Mouse (Mus musculus) midbrain, embryonic 12.5 days (tissue): ENCODE results near the gene Aknad1. TPM values are rescaled to one million over a fixed set of nuclear protein-coding genes. Genes with fewer than 3 reads are reported as not detected.

ENCODE experiments used
- ATAC-seq: fragments of 200-750 bp; cut with Nextera tagmentation; 2 replicates; pipeline ENCODE4 v1.8.0; 2017; ENCODE audit warnings: low read depth, moderate TSS enrichment, moderate library complexity; ENCODE audit not compliant: low FRiP score
- H3K27ac ChIP-seq: fragments of 300-500 bp; sonication (generic); replicated peaks from 2 replicates; pipeline ENCODE4 v1.5.1; 2016; ENCODE audit warnings: mild to moderate bottlenecking
- H3K27me3 ChIP-seq: fragments of 300-500 bp; sonication (generic); 2 replicates; pipeline ENCODE4 v1.6.1; 2016; ENCODE audit warnings: mild to moderate bottlenecking
- H3K36me3 ChIP-seq: fragments of 300-500 bp; sonication (generic); 2 replicates; pipeline ENCODE4 v1.6.1; 2016
- H3K4me1 ChIP-seq: fragments of 300-500 bp; sonication (generic); 2 replicates; pipeline ENCODE4 v1.6.1; 2016
- H3K4me2 ChIP-seq: fragments of 300-500 bp; sonication (generic); replicated peaks from 2 replicates; pipeline ENCODE4 v1.6.1; 2016; ENCODE audit warnings: mild to moderate bottlenecking, moderate library complexity
- H3K4me3 ChIP-seq: fragments of 300-500 bp; sonication (generic); 2 replicates; pipeline ENCODE4 v1.5.1; 2016; ENCODE audit warnings: mild to moderate bottlenecking
- H3K9ac ChIP-seq: fragments of 300-500 bp; sonication (generic); replicated peaks from 2 replicates; pipeline ENCODE4 v1.6.1; 2016; ENCODE audit warnings: mild to moderate bottlenecking, moderate library complexity
- H3K9me3 ChIP-seq: fragments of 300-500 bp; sonication (generic); 2 replicates; pipeline ENCODE4 v1.6.1; 2016; ENCODE audit warnings: mild to moderate bottlenecking
- WGBS: fragments of 180-500 bp; shearing (Covaris S2); methylation state at CpG from one replicate; pipeline ENCODE4 v1.1.7; 2016; 5-methylcytosine and 5-hydroxymethylcytosine counted together
- polyA plus RNA-seq: library from polyadenylated mRNA; unstranded; fragments of >200 nt; fragmentation: Nextera tagmentation; extraction: Ambion mirVana; gene quantifications from 2 replicates; pipeline ENCODE4 v1.2.1, GENCODE M21; 2016

Aknad1 gene
- polyA plus RNA-seq, 1 experiment from 2014 or later: 0.13 TPM

DNA sequence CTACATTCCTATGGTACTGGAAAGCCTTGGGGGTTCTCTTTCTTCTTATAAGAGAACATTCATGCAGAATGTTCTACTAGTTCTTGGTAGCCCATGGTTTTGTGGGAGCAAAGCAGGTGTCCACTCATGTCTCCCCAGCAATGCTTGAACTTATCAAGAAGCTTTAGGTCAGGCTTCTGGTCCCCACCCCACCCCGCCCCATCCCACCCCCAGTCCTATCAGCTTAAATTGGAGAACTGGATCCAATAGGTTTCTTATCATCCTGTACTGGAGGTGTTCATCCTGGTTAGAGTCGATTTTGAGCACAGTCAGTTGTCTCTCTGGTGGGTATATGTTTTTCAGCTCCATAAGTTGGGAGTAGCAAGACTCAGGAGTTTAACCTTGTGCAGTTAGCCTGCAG lies 16.1 kb downstream of the Aknad1 start:
- Histone ChIP-seq H3K9ac (no peak overlapping the region), H3K9me3 (no peaks in the 10 kb centered on the region), H3K36me3 (no peaks in the 10 kb centered on the region), H3K4me1 (no peaks in the 10 kb centered on the region), H3K4me2 (no peak overlapping the region), H3K4me3 (no peak overlapping the region), H3K27ac (no peak overlapping the region), H3K27me3 (no peaks in the 10 kb centered on the region)
- whole genome bisulfite sequencing: 80% methylated on average over 2 of the region's 2 CpGs
- ATAC-seq: no peak

DNA sequence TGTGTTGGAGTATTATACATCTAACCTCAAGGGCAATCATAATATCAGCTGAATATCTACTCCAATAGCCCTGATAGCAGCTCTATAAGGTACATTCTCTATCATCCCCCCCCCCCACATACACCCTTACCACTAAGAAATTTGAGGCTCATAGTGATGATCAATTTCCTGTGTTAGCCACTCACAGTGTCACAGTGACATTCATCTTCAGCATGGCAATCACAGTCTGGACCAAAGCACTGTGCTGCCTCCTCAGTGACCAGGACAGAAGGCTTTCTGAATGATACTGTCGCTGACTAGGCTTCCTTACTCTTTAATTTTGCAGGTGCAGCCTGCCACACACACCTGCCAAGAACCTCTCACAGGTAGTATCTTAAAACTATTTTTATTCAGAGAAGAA lies 16.7 kb downstream of the Aknad1 start:
- whole genome bisulfite sequencing: 86% methylated on average over 1 of the region's 1 CpGs
- H3K27me3 ChIP-seq: no peaks in the 10 kb centered on the region
- H3K9ac ChIP-seq: no peak overlapping the region
- H3K36me3 ChIP-seq: no peaks in the 10 kb centered on the region
- ATAC-seq: no peak
- no peak overlapping the region for H3K27ac ChIP-seq
- no peaks in the 10 kb centered on the region for H3K4me1 ChIP-seq
- H3K4me3 ChIP-seq: no peak overlapping the region
- no peak overlapping the region for H3K4me2 ChIP-seq
- no peaks in the 10 kb centered on the region for H3K9me3 ChIP-seq

DNA sequence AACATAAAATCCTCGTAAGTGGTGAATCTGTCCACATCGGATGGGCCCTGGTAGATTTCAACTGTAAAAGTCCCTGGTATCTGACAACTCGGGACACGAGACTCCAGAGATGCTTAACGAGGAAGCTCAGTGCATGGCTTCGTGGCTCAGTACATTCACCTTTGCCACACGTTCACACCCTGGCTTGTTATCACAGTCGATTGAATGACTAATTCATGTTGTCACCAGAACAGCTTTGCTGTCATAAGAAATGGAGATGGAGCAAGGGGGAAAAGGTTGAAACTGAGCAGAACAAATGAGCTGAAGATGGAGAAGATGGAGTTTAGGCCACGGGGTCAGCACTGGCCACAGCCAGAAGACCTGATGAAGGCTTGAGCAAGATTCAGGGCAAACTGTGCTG lies 18.1 kb downstream of the Aknad1 start:
- no peaks in the 10 kb centered on the region for H3K27me3 ChIP-seq
- WGBS: 80% methylated on average over 9 of the region's 9 CpGs
- no peaks in the 10 kb centered on the region for H3K4me1 ChIP-seq
- H3K4me2 ChIP-seq: no peak overlapping the region
- H3K4me3 ChIP-seq: no peak overlapping the region
- H3K9ac ChIP-seq: no peak overlapping the region
- no peak overlapping the region for H3K27ac ChIP-seq
- H3K36me3 ChIP-seq: no peaks in the 10 kb centered on the region
- H3K9me3 ChIP-seq: no peaks in the 10 kb centered on the region
- no peak for ATAC-seq

DNA sequence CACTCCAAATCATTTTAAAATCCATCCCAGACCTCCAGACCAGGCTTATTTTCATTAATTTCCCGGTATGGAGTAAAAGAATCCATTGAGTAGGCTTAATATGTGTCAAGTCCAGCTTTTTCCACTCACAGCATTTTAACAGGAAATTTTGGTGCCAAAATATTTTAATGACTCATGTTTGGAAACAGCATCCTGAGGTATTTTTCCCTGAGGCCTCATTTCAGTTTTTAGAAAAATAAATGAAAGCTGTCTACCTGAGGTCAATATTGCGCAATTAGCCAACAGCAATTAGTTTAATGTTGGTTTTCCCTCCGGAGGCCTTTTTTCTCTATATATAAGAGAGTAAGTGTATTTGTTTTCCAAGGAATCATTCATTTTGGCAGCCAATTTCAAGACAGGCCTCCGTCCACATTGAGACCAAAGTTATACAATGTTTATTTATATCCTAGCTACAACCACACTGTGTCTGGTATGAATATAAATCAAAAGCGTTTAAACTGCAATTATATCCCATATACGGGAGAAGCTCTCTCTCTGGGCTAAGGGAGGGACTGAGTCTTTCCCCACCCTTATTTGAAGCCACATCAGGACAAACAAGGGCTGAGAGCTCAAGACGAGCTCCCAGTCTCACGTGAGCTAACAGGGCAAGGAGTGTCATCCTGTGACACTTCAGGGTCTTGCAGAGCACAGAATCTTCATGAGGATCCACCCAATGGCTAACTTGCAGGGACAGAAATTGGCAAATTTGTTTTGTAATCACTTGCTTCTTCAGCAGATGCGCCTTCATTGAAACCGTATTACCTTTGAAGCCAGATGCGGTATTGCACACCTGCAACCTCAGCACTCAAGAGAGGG lies 20.3 kb downstream of the Aknad1 start:
- 88% methylated on average over 11 of the region's 11 CpGs for WGBS
- Histone ChIP-seq H3K4me2 (no peak overlapping the region), H3K4me1 (no peaks in the 10 kb centered on the region)

DNA sequence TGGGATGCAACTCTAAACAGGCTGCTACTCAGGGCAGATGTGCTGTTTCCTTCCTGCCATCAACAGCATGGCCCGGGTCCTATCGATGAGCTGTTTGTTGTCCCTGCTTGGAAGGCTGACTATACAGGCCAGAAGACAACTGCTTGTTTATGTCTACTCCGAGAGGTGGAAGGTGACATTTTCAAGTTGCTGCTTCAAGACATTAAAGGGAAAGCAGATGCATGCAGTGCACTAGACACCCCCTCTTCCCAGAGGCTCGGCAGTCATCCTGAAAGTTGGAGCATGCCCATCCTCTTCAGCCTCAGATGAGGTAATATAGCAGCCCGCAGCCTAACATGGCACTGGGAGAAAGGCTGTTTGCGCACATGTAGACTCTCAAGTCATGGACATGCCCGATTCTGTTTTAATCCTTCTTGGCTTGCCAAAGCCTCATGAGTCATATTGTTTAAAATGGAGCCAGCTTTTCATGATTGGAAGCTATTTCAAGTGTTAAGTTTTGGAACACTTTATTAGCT lies 23.2 kb downstream of the Aknad1 start:
- Histone ChIP-seq H3K36me3 (no peaks in the 10 kb centered on the region), H3K9ac (no peak overlapping the region), H3K27ac (no peak overlapping the region), H3K4me3 (no peak overlapping the region), H3K4me1 (no peaks in the 10 kb centered on the region), H3K4me2 (no peak overlapping the region), H3K9me3 (no peaks in the 10 kb centered on the region), H3K27me3 (no peaks in the 10 kb centered on the region)
- no peak for ATAC-seq
- 93% methylated on average over 7 of the region's 7 CpGs for WGBS

More for the DNA sequence above, 20.3 kb downstream of the Aknad1 start:
- Histone ChIP-seq H3K4me3 (no peak overlapping the region), H3K36me3 (no peaks in the 10 kb centered on the region), H3K9me3 (no peaks in the 10 kb centered on the region), H3K27me3 (no peaks in the 10 kb centered on the region), H3K9ac (no peak overlapping the region), H3K27ac (no peak overlapping the region)
- no peak for ATAC-seq

DNA sequence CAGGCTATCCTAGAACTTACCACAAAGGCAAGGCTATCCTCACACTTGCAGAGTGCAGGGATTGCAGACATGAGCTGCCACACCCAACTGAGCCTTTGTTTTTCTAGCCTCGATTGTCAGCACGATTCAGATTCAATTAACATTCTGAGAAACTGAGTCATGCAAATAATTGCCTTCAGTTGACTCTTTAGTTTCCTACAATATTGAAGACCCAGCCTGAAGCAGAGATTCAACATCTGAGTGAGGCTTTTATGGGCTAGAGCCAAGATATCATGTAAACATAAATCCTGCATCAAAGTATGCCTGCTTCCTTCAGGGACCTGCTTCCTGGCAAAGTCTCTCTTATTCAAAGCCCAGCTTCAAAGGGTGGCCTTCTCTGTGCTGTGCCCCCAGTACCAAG lies 24.2 kb downstream of the Aknad1 start:
- 74% methylated on average over 2 of the region's 2 CpGs for WGBS
- ATAC-seq: no peak
- H3K36me3 ChIP-seq: no peaks in the 10 kb centered on the region
- H3K4me3 ChIP-seq: no peak overlapping the region
- no peak overlapping the region for H3K27ac ChIP-seq
- no peaks in the 10 kb centered on the region for H3K4me1 ChIP-seq
- H3K4me2 ChIP-seq: no peak overlapping the region
- H3K27me3 ChIP-seq: no peaks in the 10 kb centered on the region
- no peak overlapping the region for H3K9ac ChIP-seq
- no peaks in the 10 kb centered on the region for H3K9me3 ChIP-seq

DNA sequence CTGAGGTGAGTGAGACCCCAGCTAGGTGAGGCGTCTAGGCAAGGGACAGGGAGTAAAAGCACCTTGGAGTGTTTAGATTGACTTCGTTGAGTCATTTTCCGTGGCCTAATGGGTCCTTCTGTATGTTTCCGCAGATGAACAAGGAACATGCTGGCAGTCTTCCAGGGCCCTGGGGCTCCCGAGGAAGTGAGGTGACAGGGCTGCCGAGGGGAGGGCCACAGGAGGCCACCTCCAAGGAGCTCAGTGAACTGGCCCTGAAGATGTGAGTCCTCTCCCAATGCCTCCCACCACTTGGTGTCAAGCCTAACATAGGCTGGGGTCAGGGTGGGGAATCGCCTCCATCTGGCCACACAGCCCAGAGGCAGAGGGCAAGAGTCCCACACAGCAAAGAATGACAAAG lies 25.5 kb downstream of the Aknad1 start:
- H3K27me3 ChIP-seq: no peaks in the 10 kb centered on the region
- H3K9me3 ChIP-seq: no peaks in the 10 kb centered on the region
- ATAC-seq: no peak
- H3K4me1 ChIP-seq: no peaks in the 10 kb centered on the region
- H3K4me2 ChIP-seq: no peak overlapping the region
- H3K9ac ChIP-seq: no peak overlapping the region
- H3K4me3 ChIP-seq: no peak overlapping the region
- H3K27ac ChIP-seq: no peak overlapping the region
- no peaks in the 10 kb centered on the region for H3K36me3 ChIP-seq
- WGBS: 65% methylated on average over 7 of the region's 7 CpGs

DNA sequence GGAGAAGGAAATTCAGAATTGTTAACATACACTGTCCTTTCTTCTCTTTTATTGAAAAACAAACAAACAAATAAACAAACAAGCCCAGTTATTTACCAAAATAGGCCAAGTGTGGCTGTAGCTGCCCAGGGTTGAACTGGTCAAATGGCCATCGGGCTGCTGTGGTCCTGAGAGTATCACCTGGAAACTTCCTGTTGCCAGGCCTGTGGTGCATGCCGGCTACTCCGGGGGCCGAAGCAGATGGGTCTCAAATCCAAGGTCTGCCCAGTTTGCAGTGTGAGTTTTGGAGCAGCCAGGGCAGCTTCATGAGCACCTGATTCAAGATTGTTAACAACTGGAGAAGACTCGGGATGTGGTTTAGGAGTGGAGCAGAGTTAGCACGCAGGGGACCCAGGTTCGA lies 26.0 kb downstream of the Aknad1 start:
- no peak for ATAC-seq
- H3K9me3 ChIP-seq: no peaks in the 10 kb centered on the region
- no peak overlapping the region for H3K4me2 ChIP-seq
- H3K4me1 ChIP-seq: no peaks in the 10 kb centered on the region
- no peak overlapping the region for H3K9ac ChIP-seq
- no peak overlapping the region for H3K4me3 ChIP-seq
- WGBS: 86% methylated on average over 7 of the region's 7 CpGs
- H3K27me3 ChIP-seq: no peaks in the 10 kb centered on the region
- no peak overlapping the region for H3K27ac ChIP-seq
- H3K36me3 ChIP-seq: no peaks in the 10 kb centered on the region

DNA sequence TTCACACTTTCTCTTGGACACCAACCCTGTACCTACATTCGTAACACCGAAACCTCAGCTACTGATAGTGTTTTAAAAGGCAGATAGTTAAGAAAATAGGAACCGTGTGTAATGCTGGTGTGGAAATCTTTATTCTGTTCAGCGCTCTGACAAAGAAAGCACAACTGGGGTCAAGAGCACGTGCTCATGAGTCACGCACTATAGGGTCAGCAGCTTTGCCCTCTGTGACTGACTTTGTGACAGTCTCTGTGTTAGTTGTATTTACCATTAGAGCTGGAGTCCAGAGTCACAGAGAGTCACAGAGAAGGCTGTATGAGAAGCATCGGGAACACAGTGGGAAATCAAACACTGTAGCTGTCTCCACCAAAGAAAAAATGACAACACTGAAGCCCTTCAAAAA lies 27.5 kb downstream of the Aknad1 start:
- Histone ChIP-seq H3K9me3 (no peaks in the 10 kb centered on the region), H3K4me3 (no peak overlapping the region), H3K9ac (no peak overlapping the region), H3K27me3 (no peaks in the 10 kb centered on the region), H3K4me2 (no peak overlapping the region), H3K27ac (no peak overlapping the region), H3K36me3 (no peaks in the 10 kb centered on the region), H3K4me1 (0 out of 2 replicates have a peak, but pooled peaks cover 3% of the 10 kb centered on the region)
- WGBS: 86% methylated on average over 7 of the region's 7 CpGs
- no peak for ATAC-seq

DNA sequence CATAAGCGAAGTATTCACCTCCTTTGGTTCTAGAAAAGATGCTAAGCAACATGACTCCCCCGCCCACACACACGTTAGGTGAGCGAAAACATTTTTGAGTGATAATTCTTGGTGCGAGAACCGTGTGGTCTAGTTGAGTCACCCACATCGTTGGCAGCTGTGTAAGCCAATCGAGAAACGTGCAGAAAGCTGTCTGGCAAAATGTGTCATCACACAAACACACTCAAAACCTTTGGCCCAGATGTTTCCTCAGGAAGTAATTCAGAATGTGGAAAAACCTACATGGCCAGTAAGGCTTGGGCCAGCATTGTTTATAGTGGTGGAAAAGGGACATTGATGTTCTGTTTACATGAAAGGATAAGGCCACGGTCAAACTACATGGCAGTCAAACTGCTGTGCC lies 28.0 kb downstream of the Aknad1 start:
- Histone ChIP-seq H3K9ac (no peak overlapping the region), H3K27ac (no peak overlapping the region), H3K4me3 (no peak overlapping the region), H3K36me3 (no peaks in the 10 kb centered on the region), H3K9me3 (no peaks in the 10 kb centered on the region), H3K4me2 (no peak overlapping the region), H3K4me1 (0 out of 2 replicates have a peak, but pooled peaks cover 3% of the 10 kb centered on the region), H3K27me3 (no peaks in the 10 kb centered on the region)
- WGBS: 90% methylated on average over 10 of the region's 10 CpGs
- ATAC-seq: no peak

DNA sequence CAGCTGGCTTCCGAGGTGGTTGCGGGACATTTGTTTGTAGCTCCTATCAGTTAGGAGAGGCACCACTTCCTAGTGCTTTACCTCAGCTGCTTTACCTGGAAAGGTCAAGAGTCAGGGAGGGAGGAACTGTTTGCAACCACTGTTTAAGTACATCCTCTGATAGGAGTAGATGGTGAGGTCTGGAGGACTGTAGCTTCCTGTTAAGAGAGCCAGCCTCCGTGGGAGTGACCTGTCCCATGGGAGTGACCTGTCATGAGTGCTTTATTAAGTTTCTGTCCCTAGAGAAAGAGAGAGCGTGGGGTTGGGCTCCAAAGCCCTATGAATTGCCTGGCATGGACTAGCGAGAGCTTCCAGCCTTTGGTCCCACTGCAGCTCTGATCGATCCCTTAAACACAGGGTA lies 30.1 kb downstream of the Aknad1 start:
- WGBS: 87% methylated on average over 6 of the region's 6 CpGs
- H3K27ac ChIP-seq: no peak overlapping the region
- ATAC-seq: no peak
- H3K4me1 ChIP-seq: 0 out of 2 replicates have a peak, but pooled peaks cover 3% of the 10 kb centered on the region
- H3K4me3 ChIP-seq: no peak overlapping the region
- H3K4me2 ChIP-seq: no peak overlapping the region
- H3K27me3 ChIP-seq: no peaks in the 10 kb centered on the region
- H3K9me3 ChIP-seq: no peaks in the 10 kb centered on the region
- H3K36me3 ChIP-seq: no peaks in the 10 kb centered on the region
- H3K9ac ChIP-seq: no peak overlapping the region

DNA sequence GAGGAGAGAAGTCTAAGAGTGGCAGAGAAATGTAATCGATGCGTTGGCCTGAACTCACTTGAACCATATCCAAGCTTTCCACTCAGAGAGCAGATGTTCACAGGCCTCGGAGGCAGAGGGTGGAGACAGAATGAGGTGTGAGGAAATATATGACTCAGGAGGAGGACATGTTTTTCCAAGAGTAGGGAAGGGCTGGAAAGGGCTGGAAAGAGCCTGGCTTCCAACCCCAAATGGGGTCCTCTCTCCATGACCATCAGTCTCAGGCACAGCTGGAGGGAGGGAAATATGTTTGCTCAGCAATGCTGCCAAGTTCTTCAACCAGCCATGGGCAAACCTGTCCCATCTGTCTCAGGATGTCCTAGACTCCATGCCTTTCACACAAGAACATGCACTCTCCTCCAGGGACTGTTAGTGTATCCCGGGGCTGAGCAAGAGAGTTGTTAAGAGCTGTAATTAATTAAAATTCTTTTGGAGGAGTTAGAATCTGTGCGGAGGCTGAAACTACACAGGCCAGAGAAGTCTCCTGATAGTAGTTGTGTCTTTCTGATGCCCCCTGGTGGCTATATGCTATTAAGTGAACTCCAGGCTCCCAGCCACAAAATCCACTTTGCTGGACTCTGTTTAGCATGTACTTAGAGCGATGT lies 31.4 kb downstream of the Aknad1 start:
- H3K27ac ChIP-seq: no peak overlapping the region
- ATAC-seq: peak; percentile 63
- WGBS: 56% methylated on average over 6 of the region's 6 CpGs
- H3K4me3 ChIP-seq: no peak overlapping the region
- H3K9me3 ChIP-seq: no peaks in the 10 kb centered on the region
- no peaks in the 10 kb centered on the region for H3K27me3 ChIP-seq
- H3K9ac ChIP-seq: no peak overlapping the region
- no peaks in the 10 kb centered on the region for H3K36me3 ChIP-seq
- 0 out of 2 replicates have a peak, but pooled peaks cover 3% of the 10 kb centered on the region for H3K4me1 ChIP-seq
- H3K4me2 ChIP-seq: no peak overlapping the region
